Mouse (Mus musculus): ENCODE results near the gene Xxylt1. TPM values are rescaled to one million over a fixed set of nuclear protein-coding genes. Genes with fewer than 3 reads are reported as not detected.

Xxylt1 gene
- total RNA-seq, 2 experiments from 2014 or later = 11.3 to 11.5 TPM

DNA sequence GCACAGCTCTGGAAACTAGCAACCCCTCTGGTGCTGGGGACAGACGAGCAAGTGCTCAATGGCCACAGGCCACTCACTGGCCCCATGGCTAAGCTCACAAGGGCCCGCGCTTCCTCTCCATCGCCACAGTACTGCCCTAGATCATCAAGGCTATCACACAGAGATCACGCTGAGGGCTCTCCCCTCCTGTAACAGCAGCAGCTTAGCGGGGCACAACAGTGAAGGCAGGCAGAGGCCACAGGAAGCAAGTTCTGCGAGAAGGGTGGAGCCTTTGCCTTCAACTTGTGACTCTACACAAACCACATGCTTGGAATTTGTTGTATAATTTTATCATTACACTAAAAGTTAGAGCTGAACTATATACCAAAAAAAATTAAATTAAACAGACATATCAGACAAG, 46.0 kb downstream of the Xxylt1 start:
- DNase-seq (ENCODE audit: low spot score) = no peak

DNA sequence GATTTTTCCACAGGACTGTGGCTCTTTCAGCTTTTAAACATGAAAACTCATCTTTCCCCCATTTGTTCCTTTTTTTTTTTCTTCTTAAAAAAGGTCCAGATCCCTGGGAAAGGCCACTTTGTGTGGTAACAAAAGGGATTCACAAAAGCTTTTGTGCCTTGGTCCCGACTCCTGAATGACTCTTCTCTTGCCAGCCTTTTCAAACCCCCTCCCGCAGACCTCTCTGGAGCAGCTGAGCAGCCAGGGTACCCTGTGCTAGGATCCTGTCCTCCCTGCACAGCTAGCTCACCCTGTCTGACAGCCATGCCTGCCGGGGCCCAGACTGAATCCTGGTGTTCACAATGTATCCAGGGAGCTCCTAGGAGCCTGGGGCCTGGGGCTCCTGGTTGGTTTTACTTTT, 47.2 kb downstream of the Xxylt1 start:
- intact Hi-C loops (cut with DNase I) = no loop called here
- DNase-seq (ENCODE audit: low spot score) = no peak

More for the DNA sequence above, 46.0 kb downstream of the Xxylt1 start:
- intact Hi-C loops (cut with DNase I) = no loop called here

DNA sequence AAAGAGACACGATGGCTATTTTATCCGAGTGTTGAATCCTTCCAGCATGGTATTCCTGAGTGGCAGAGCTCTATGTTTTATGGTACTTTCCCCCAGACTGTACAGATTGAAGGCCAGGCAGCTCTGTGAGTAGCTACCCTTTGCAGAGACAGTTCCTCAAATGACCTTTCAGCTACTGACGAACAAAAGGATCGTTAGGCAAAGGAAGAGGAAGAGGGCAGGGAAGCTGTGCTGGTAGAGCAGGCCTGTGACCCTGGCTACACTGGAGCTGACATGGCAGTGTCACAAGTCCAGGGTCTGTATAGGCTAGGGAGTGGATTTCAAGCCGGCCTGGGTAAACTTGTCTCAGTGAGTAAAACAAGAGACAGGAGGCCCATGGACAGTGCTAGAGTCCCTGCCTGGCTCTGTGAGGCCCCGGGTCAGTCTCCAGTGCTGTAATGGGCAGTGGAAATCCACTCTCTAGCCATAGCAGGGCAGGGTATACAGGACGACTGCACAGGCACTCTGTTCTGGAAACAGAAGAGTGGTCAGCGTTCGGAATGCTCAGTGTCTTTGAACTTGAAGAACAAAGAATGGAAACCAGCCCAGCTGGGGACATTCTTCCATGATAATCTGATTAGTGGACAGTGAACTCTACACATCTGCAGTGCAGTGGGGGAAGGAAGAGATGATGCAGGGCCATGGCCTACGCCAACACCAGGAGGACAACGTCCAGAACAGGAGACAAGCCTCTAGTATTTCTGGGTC, 51.3 kb downstream of the Xxylt1 start:
- DNase-seq (ENCODE audit: low spot score) = no peak
- intact Hi-C loops (cut with DNase I) = no loop called here

GRCm38 (mm10) chr16:31027675-31028074, 53.6 kb downstream of the Xxylt1 start:
- intact Hi-C loops (cut with DNase I) = no loop called here
- no peak for DNase-seq (ENCODE audit: low spot score)

GRCm38 (mm10) chr16:31025516-31025915, 55.7 kb downstream of the Xxylt1 start:
- intact Hi-C loops (cut with DNase I) = loop anchor here (2.0 kb wide), 1 partner anchor 43 kb away; no protein-coding TSS in a partner anchor

GRCm38 (mm10) chr16:31024997-31025396, 56.2 kb downstream of the Xxylt1 start:
- intact Hi-C loops (cut with DNase I) = loop anchor here (2.0 kb wide), 1 partner anchor 44 kb away; no protein-coding TSS in a partner anchor

More at GRCm38 (mm10) chr16:31025516-31025915, 55.7 kb downstream of the Xxylt1 start:
- DNase-seq (ENCODE audit: low spot score) = no peak

DNA sequence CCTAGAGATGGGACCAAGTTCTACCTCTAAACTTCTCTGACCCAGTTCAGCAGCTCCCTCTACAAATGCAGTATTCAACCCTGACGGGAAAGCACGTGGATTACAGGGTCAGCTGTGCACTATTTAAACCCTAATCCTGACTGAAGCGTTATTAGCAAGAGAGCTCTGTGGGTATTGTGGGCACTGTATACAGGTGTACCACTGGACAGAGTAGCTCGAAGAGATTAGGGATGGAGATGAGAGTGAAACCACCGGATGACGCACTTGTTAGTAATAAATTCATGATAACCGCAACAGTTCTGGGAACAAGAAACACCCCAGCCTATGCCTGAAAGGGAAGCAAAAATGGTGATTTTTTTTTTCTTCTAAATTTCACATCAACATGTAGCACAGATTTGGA, 57.0 kb downstream of the Xxylt1 start:
- DNase-seq (ENCODE audit: low spot score) = no peak
- intact Hi-C loops (cut with DNase I) = loop anchor here (2.0 kb wide), 1 partner anchor 45 kb away; no protein-coding TSS in a partner anchor

More at GRCm38 (mm10) chr16:31024997-31025396, 56.2 kb downstream of the Xxylt1 start:
- no peak for DNase-seq (ENCODE audit: low spot score)

DNA sequence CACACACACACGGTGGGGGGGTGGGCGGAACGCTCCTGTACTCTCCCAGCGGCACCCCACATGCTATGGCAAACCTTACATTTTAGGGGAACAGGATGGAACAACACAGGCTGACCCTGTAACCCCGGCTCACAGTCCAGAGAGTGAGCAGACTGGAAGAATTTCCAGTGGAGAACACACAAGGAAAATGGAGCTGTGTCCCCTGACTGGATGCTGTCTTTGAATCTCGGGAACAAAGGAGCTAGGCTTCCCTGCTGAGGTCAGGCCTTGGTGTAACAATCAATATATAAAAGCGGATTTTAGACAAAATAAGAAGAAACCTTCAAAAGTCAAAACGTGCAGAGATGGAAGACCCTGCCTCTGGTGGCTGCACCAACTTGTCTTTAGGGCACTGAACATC, 57.4 kb downstream of the Xxylt1 start:
- intact Hi-C loops (cut with DNase I) = loop anchor here (2.0 kb wide), 1 partner anchor 45 kb away; no protein-coding TSS in a partner anchor
- no peak for DNase-seq (ENCODE audit: low spot score)

DNA sequence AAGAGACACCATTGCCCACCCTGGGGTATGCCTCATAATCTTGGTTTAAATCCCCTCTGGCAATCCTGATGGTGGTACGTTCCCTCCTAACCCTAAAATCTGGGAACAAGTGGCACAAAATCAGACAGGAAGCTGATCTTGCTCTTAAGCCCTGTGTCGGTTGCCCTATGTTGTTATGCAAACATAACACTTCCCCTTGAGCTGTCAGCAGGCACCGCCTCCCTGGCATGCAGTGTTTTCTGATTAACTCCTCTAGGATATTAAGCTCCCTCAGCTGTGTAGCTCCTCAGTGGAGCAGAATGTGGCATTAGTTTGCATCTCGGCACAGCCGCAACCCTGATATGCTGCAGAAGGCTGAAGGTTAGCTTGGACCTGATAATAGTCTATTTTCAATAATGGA, 58.9 kb downstream of the Xxylt1 start:
- intact Hi-C loops (cut with DNase I) = no loop called here
- no peak for DNase-seq (ENCODE audit: low spot score)

GRCm38 (mm10) chr16:31019514-31019913, 61.7 kb downstream of the Xxylt1 start:
- DNase-seq (ENCODE audit: low spot score) = no peak
- intact Hi-C loops (cut with DNase I) = no loop called here

DNA sequence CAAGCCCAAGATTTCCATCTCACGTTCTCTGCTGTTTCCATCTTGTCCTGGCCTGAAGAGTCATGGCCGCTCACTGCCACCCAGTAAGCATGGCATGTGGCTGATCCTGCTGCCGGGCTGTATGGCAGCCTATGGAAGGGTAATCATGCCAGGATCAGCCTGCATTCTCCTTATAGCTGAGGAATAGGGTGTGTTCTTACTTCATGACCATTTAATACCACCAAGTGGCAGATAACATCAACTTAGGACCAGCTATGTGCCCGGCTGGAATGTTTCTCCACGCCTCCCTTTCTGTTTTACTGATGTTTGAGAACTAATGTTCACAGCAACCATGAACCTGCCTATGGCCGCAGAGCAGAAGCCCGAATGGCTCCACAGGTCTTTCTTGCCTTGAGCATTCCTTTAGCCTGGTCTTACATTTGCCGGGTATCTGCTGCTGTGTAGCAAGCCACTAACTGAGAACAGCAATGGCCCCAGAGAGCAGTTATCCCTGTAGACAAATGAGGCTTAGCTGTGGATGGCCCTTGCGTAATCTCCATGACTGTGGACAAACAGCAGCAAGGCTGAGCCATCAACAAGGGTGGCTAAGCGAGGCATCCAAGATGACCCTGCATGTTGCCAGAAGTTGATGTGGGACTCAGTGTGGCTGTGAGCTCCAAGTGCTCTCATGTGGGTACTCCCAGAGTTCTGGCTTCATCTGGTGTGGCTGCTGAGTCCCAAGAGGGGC, 63.4 kb downstream of the Xxylt1 start:
- intact Hi-C loops (cut with DNase I) = no loop called here
- DNase-seq (ENCODE audit: low spot score) = no peak

GRCm38 (mm10) chr16:31016669-31017068, 64.6 kb downstream of the Xxylt1 start:
- intact Hi-C loops (cut with DNase I) = no loop called here
- no peak for DNase-seq (ENCODE audit: low spot score)

GRCm38 (mm10) chr16:31016169-31016568, 65.1 kb downstream of the Xxylt1 start:
- intact Hi-C loops (cut with DNase I) = no loop called here
- DNase-seq (ENCODE audit: low spot score) = no peak

DNA sequence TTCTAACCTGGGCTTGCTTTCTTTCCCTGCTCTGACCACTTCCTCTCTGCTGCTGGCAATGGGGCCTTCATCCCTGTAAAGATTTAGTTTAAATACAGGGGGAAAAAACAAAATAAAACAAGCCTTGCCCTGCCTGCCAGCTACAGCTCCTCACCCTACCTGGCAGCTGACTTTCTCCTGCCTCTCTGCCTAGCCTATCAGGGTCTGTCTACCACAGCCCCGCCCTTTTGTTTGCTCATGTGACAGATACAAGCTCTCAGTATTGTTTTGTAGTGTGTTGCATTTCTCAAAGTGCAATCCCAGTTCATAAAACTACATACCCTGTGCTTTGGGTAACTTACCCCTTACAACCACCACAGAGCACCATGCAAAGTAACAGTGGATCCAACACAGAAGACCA, 66.0 kb downstream of the Xxylt1 start:
- DNase-seq (ENCODE audit: low spot score) = no peak
- intact Hi-C loops (cut with DNase I) = no loop called here

- DNase-seq (ENCODE audit: low spot score) = no peak
- intact Hi-C loops (cut with DNase I) = no loop called here
Observed at GRCm38 (mm10) chr16:31012236-31012635, 69.0 kb downstream of the Xxylt1 start.

DNA sequence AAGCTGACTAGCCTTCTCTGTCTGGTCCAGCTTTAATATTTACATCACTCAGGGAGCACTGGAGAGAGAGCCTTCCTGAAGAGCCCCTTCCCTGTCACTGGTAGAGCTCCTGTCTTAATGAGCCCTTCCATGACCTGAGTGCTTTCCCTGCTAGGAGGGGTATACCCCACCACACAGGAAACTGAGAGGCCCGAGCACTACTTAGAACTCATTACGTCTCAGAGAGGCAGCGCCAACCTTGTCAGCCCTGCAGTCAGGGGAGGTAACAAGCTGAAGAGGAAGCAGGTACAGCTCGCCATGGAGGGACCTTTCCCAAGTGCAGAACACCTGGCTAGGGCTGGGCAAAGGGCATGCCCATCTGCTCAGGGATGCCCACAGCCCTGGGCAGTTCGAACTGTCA, 70.8 kb downstream of the Xxylt1 start:
- intact Hi-C loops (cut with DNase I) = no loop called here
- no peak for DNase-seq (ENCODE audit: low spot score)

DNA sequence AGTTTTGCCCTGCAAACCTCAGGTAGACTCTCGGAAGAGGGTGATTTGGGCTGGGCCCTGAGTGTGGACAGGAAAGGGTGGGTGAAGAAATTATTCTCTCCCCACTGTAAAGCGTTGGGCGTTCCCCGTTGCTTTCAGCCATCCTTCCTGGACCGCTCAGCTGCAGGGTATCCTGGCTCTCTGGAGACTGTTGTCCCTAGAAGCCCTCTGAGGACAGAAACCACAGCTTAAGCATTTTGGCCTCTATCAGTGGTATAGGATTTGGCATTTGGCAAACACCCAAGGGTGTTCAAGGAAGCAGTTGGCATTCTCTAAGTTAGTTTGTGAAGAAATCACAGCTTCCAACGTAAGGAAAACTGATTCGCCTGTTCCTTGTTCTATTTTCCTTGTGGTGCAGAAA, 72.9 kb downstream of the Xxylt1 start:
- intact Hi-C loops (cut with DNase I) = loop anchor here (10.0 kb wide), 1 partner anchor 56 kb away; no protein-coding TSS in a partner anchor
- DNase-seq (ENCODE audit: low spot score) = no peak

DNA sequence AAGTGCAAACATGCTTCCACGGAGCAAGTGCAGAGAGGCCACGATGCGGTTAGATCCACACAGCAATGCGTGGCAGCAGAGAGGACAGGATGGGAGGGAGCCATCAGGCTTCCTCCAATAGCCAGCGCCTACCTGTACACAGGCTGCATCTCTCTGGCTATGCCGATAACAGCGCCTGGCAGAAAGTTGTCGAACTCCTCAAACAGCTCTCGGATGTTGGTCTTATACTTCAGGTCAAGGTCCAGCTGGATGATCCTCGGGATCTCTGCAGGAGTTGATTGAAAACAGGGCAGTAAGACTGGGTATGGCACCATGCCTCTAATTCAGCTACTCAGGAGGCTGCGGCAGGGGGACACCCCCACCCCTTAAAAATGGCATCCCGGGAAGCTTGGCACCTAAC, 73.7 kb downstream of the Xxylt1 start:
- intact Hi-C loops (cut with DNase I) = loop anchor here (10.0 kb wide), 1 partner anchor 57 kb away; no protein-coding TSS in a partner anchor
- DNase-seq (ENCODE audit: low spot score) = no peak

DNA sequence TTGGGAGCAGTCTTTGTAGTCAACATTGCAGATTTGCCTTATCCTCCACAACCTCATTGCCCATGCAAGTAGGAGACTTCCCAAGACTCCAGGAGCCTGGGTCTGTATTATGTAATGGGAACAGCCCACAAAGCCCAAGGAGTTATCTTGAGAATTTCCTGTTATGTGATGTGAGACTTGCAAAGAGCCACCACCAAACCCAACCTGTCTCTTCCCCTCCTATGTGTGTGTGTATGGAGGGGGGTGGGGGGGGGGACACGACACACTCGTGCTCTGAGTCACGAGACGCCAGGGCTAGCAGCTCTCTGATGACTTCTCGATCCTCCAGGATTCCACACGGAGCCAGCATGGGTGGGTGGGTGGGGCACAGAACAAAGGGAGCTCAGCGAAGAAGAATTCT, 75.5 kb downstream of the Xxylt1 start:
- intact Hi-C loops (cut with DNase I) = loop anchor here (10.0 kb wide), 1 partner anchor 59 kb away; no protein-coding TSS in a partner anchor

DNA sequence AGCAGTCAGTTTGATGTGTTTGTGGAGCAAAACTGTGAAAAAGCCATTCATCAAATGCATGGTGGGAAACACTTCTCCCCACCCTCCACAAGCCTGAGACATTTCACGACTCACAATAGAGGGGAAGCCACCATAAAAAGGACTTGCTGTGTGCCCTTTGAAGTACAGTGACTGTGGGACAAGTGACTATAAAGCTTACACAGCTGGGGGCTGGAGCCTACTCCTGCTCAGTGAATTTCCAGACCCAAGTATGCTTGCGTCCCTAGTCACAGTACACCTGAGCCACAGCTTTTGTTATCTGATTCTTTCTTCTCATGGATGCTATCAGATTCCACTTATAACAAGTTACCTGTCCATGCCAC, 76.9 kb downstream of the Xxylt1 start:
- no peak for DNase-seq (ENCODE audit: low spot score)
- intact Hi-C loops (cut with DNase I) = loop anchor here (10.0 kb wide), 1 partner anchor 60 kb away; no protein-coding TSS in a partner anchor

More for the DNA sequence above, 75.5 kb downstream of the Xxylt1 start:
- no peak for DNase-seq (ENCODE audit: low spot score)

Data from heart, postnatal 25 days (tissue).